Comparison of ENCODE assay signal across 8 mouse cellular contexts in the genomic region with DNA sequence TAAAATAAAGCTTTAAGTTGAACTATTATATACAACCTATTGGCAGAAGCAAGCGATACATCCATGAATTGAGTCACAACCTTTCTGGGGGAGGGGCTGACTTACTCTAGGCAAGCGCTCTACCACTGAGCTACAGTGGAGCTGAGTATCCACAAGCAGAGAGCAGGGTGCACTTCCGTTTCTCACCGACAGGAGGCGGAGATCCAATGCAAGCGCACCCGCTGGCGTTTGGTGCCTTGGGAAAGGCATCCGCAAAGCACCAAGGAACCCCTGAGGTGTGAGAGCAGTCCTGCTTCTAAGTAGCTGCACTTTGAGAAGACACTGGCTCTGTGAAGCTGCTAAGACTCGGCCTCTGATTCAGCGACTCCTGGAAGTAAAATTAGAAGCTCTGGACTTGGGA.
DNase-seq lines count a peak whose midpoint lies in the region; TF ChIP-seq lines count a peak whose summit lies in the region.

No protein-coding gene starts in this region.

- DNase-seq in layer of hippocampus, adult 11-12 months (ENCODE audit: low spot score), result peak; percentile 56
- no peak for DNase-seq in layer of hippocampus, adult 9-11 months
- DNase-seq in MEL-GATA-1-ER (ENCODE audit: extremely low read depth, low read depth), result peak; percentile 13
- DNase-seq in cerebellum, adult 11-12 months, result peak; percentile 61
- DNase-seq in gastrocnemius, adult 2 months, result peak; percentile 61
- DNase-seq in left cerebral cortex, postnatal 25 days (ENCODE audit: low spot score in 2 of 2), result peak; percentile 26 to 63
- DNase-seq in retina, embryonic 14.5 days (ENCODE audit: low spot score), result peak; percentile 76
- DNase-seq in yolk sac, embryonic 10.5 days (ENCODE audit: low spot score), result no peak

- no peak overlapping the region for H3K27ac ChIP-seq in gastrocnemius, adult 2 months

- TF ChIP-seq CTCF in gastrocnemius, adult 2 months (IDR thresholded peaks at IDR 0.05), result peak; percentile 67

- intact Hi-C loops in gastrocnemius, adult 2 months (cut with DNase I), result no loop called here
- intact Hi-C loops in left cerebral cortex, postnatal 25 days (cut with DNase I), result no loop called here

- H3K4me3 ChIP-seq in gastrocnemius, adult 2 months, result no peak overlapping the region

Comparison
In these comparisons a context has a peak if more than half of its experiments do, and no peak if none do; other contexts are left out.
1. DNase-seq: peak in layer of hippocampus, adult 11-12 months (single experiment), MEL-GATA-1-ER (single experiment), cerebellum, adult 11-12 months (single experiment), gastrocnemius, adult 2 months (single experiment), left cerebral cortex, postnatal 25 days (2 of 2) and retina, embryonic 14.5 days (single experiment); none in layer of hippocampus, adult 9-11 months (single experiment) and yolk sac, embryonic 10.5 days (single experiment).